Mouse (Mus musculus) gastrocnemius, postnatal 4 days (tissue): ENCODE measurements at regions not wholly inside any gene's neighbourhood (a gene's known extent, or its start where the extent isn't known, plus 50 kb on each side); places are given as distances from the start of the nearest gene placed in this dataset.

Source experiments
- DNase-seq, 2 experiments: peaks; one replicate each; pipeline ENCODE4 v3.0.0; 2021 to 2022; ENCODE audit warnings: low spot score in 2 of 2, mixed read lengths in 2 of 2

DNA sequence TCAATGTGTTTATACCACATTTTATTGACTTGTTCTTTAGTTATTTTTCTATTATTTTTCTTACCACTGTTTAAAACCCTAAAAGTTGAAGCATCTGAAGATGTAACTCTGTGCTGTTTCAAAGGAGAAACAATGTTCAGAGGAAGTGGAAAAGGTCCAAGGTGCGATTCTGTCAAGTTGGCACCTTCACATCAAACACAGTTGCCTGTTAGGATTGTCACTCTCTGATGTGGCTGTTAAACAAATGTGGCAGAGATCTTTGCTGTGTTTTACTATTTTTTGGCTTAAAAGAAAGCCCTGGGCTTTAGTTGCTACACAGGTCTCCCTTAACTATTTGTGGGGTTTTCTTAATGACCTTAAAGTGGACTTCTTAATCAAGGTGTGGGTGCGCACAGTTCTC lies 190.2 kb upstream of the Cxcr4 start:
- no peak for DNase-seq

- no peak for DNase-seq
These were observed 189.8 kb upstream of the Cxcr4 start for GRCm38 (mm10) chr1:128781871-128782270.

GRCm38 (mm10) chr1:128781311-128781710 lies 189.2 kb upstream of the Cxcr4 start:
- DNase-seq, result no peak

DNA sequence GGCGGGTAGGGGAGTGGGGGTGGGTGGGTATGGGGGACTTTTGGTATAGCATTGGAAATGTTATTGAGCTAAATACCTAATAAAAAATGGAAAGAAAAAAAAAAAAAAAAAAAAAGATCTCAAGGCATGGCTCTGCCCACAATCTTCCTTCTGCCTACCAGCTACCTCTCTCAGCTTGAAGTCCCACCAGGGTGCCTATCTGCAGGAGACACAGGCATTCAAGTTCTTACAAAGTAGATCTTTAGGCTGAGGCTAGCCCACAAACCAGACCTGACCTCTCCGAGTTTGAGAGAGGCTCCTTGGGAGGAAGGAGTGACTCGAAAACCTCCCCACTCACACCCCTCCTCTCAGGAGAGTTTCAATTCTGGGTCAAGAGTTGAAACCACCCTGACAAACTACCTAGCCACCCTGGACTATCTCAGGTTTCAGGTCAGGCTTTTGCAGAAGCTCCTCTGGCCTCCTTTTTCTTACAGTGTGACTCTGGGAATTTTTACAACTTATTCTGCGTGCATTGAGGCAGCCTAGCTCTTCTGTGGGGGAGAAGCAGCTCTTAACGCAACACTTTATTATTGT lies 187.6 kb upstream of the Cxcr4 start:
- DNase-seq, result no peak

DNA sequence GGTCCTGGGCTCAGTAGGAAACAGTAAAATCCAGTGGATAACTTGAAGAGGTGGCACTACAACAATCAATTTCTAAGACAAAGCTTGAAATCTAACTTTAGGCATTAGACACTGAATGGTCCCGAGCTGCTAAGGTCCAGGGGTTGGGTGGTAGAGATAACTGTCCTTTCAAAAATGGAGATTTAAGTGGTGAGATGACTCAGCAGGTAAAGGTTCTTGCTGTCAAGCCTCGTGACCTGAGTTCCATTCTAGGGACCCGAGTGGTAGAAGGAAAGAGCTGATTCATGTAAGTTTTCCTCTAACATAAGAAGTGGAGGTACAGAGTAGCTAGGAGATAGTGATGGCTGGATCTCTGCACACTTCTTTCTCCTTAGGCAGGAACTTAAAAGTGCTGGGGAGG lies 180.3 kb upstream of the Cxcr4 start:
- no peak for DNase-seq

- DNase-seq, result no peak
These were observed 178.7 kb upstream of the Cxcr4 start for GRCm38 (mm10) chr1:128770786-128771185.

GRCm38 (mm10) chr1:128767991-128768390 lies 175.9 kb upstream of the Cxcr4 start:
- DNase-seq, result no peak

GRCm38 (mm10) chr1:128767415-128767814 lies 175.3 kb upstream of the Cxcr4 start:
- DNase-seq, result no peak

DNA sequence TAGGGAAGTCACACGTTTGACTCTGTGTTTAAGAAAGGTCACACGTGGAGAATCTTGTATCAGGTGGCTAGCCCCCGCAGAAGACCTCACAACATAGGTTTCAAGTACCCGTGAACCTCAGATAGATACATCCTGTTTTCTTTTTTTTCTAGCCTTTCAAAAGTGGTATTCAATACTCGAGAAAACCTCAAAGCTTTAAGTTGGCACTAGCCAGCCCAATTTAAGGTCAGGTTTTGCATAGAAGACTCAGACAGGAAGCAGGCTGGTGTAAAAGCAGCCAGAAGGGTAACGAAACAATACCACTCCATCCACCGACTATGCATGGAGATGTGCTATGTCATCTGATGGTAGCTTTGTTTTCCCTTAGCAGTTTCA lies 174.8 kb upstream of the Cxcr4 start:
- DNase-seq, result no peak

DNA sequence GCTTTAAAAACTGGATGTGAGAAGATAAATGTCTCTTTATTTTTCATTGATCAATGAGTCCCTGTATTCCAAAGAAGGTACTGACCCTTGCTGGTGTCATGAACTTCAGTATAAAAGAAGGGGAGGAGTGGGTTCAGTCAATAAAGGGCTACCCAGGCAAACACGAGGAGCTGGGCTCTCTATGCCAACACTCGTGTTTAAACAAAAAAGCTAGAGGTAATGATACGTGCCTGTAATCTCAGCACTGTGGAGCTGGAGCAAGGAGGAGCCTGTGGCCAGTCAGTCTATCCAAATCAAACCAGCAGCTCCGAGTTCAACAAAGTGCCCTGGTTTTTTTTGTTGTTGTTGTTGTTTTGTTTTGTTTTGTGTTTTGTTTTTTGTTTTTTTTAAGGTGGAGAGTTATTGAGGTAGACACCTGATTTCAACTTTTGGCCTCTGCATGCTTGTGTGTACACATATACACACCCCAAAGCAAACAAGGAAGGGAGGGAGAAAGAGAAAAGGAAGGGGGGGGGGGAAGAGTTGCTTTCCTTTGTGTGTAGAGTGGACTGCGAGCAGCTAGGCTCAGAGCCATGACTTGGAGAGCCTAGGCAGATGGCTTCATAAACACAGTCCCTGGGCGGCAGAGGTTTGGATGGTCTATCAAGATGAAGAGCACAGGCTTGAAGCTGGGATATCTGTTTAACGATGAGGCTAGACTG lies 174.2 kb upstream of the Cxcr4 start:
- DNase-seq, result no peak

DNA sequence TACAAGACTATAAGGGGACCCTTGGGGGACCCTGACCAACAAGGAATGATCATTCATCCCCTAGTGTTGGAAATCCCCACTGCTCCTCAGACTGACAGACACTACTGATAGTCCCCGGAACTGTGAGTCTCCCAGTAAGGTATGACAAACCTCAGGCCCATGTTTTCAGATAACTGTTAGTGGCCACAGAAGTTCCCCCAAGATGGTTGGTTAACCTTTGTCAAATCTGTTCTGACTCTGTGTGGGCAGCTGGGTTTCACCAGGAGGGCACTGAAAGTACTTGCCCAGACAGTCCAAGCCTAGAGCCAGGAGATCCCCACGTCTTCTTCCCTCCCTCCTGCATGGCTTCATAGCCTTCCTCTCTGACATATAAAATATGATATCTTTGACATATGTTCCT lies 173.5 kb upstream of the Cxcr4 start:
- DNase-seq, result no peak

GRCm38 (mm10) chr1:128765142-128765541 lies 173.0 kb upstream of the Cxcr4 start:
- DNase-seq, result no peak

- DNase-seq, result no peak
These were observed 170.8 kb upstream of the Cxcr4 start for GRCm38 (mm10) chr1:128762854-128763253.

DNA sequence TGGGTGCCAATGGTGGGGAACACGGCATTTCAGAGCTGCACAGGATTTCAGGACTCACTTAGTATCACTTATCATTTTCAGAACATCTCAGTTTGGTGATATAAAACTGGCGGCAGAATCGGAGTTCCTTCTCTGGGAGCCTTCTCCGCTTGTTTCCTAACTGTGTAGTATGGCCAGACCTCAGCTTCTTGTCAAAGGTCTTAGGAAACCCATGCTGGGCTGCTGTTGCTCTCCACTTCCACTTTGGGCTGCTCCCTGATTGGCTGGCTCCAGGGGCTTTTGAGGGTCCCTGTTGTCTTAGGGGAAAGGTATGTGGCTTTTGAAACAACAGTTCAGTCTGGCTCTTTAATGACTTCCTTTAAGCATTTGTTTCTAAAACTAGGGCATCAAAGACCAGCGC lies 170.0 kb upstream of the Cxcr4 start:
- no peak for DNase-seq

- DNase-seq, result no peak
These were observed 166.8 kb upstream of the Cxcr4 start for GRCm38 (mm10) chr1:128758802-128759481.

GRCm38 (mm10) chr1:128758294-128758801 lies 166.3 kb upstream of the Cxcr4 start:
- DNase-seq, result no peak

DNA sequence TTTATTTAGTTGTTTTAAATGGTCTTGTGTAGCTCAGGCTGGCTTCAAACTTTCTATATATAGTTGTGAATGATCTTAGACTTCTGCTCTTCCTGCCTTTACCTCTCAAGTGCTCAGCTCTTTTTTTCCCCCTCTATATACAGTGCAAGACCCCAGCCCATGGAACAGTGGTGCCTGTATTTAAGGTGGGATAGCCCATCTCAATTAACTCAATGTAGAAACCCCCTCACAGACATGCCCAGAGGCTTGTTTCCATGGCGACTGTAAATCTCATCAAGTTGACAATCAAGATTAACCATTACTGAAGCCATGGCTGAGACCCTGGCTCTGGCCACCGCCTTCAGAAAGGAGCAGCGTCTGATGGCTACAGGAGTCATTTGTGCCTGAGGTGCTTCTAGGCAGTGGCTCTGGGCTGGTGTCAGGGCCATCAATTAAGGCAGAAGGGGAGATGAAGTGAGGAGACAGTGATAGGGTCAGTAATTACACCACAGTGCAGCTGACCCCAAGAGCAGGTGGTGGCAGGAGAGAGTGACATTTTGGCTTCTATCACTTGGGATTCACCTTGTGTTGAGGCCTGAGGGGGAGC lies 161.4 kb upstream of the Cxcr4 start:
- DNase-seq, result no peak

DNA sequence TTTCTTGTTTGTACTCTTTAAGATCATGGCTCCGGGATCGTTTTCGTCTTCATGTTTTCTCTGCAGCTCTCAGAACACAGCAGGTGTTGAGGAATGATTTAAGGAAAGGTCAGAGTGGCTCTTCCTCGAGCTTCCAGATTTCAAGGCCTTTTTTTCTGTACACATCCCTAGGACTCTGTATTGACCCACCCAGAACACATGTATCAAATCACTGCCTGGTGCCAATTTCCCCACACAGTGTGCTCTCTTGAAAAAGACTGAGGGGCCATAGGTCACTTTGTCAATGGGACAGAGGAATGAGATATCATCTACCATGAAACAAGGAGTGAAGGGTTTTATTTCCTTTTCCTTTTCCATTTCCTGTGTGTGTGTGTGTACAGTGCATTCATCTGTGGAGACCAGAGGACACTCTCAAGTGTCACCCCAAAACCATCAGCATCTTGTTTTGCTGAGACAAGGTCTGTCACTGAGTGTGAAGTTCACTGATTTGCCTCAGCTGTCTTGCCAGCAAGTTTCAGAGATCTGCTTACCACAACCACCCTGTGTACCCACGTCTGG lies 157.4 kb upstream of the Cxcr4 start:
- no peak for DNase-seq

GRCm38 (mm10) chr1:128747196-128747790 lies 155.2 kb upstream of the Cxcr4 start:
- no peak for DNase-seq

DNA sequence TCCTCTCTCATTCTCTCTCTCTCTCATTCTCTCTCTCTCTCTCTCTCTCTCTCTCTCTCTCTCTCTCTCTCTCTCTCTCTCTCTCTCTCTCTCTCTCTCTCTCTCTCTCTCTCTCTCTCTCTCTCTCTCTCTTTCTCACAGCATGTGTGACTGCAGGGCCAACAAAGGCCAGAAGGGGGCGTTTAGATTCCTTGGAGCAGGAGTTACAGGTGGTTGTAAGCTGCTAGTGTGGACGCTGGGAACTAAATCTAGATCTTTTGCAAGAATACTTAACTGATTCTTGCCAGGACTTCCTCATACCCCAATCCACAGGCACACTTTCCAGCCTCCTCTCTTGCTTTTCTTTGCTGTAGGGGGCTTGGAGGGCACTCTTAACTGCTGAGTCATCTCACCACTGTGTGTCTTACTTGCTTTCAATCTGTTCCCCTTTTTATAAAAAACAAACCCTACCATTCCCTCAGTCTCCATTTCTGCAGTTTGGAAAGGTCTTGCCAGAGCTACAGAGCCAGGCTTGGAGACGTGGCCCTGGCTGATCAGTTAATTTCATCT lies 154.4 kb upstream of the Cxcr4 start:
- no peak for DNase-seq

DNA sequence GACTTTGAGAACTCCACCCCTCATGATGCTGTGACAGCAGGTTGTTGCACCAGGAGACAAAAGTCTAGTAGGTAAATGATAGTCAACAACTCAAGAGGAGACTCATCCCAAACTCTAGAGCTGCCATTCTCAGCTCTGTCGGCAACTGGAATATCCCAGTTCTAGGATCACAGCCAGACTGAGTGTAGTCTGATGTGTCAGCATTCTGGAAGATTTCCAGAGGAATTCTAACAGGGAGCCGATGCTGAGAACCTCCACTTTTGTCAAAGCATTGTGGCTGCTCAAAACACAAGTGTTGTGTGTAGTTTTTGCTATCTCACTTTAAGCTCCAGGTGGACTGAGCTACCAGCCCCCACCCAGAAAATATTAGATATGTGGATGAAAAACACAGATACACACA lies 148.5 kb upstream of the Cxcr4 start:
- no peak for DNase-seq
